Mouse (Mus musculus): ENCODE data around the gene Mettl4. TPM values are rescaled to one million over a fixed set of nuclear protein-coding genes. Genes with fewer than 3 reads are reported as not detected.

Mettl4 gene
- polyA plus RNA-seq (2012; rRNA removed): 1.5 and 1.6 TPM in 2 replicates

GRCm38 (mm10) chr17:94749466-94750135 lies at the start of gene Mettl4:
Mettl4 (minus strand) TSS chr17:94750019.

